Mouse (Mus musculus) testis, adult 2 months (tissue): ENCODE results near the gene Slc39a11.

ENCODE experiments used
- CTCF ChIP-seq: fragments of 200-500 bp; IDR thresholded peaks from 2 replicates; pipeline ENCODE4 v1.5.1; 2012; ENCODE audit warnings: low read depth, mild to moderate bottlenecking, inconsistent platforms, low read length, moderate library complexity; ENCODE audit not compliant: control insufficient read depth, insufficient read depth, insufficient replicate concordance
- POLR2A ChIP-seq: fragments of 200-500 bp; IDR thresholded peaks from 2 replicates; pipeline ENCODE4 v1.6.1; 2012; ENCODE audit warnings: low read depth, mild to moderate bottlenecking, inconsistent platforms, low read length, moderate library complexity; ENCODE audit not compliant: control insufficient read depth

GRCm38 (mm10) chr11:113442036-113442435 lies 207.8 kb downstream of the Slc39a11 start:
- TF ChIP-seq CTCF (no peak), POLR2A (no peak)
